Mouse (Mus musculus): ENCODE measurements at regions not wholly inside any gene's neighbourhood (a gene's known extent, or its start where the extent isn't known, plus 50 kb on each side); places are given as distances from the start of the nearest gene placed in this dataset.

DNA sequence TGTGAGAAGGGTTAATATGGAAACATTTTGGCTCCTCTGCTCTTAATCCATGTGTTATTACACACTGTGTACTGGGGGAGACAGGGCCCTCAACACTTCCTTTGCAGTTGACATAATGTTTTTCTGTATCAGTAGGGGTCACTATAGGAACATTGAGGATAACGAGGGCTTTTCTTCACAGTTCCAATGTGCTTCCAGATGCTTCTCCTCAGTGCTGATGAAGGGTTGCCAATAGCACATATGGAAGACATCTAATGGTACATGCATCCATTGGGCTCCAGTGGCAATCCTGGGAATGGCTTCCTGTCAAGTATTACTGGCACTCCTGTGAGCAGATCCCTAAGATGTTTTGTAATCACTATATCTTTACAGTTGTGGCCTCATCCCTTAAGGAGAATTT lies 62.1 kb downstream of the Naa11 start:
- no peak for ATAC-seq (ENCODE audit: insufficient number of reproducible peaks, low FRiP score, low TSS enrichment)

- no peak for ATAC-seq (ENCODE audit: insufficient number of reproducible peaks, low FRiP score, low TSS enrichment)
Observed at GRCm38 (mm10) chr5:97325831-97326230, 66.3 kb downstream of the Naa11 start.

DNA sequence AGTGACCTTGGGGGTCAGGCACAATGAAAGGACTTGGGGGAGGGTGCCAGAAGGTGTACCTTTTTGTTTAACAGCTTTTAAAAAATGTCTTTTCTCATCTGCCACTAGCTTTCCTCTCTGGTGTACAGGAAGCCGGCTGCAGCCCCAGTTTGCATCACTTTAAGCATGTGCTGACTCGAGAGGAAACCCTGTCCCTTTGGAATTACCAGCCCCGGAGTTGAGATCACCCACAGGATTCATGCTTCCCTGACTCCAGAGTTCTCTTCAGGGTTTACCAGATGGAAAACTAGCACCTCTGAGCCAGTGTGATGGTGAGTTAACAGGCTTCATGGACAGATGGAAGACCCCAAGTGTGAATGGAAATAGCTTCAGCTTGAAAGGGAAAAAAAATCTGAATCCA lies 68.3 kb downstream of the Naa11 start:
- ATAC-seq (ENCODE audit: insufficient number of reproducible peaks, low FRiP score, low TSS enrichment): no peak

GRCm38 (mm10) chr5:97319816-97320487 lies 72.2 kb downstream of the Naa11 start:
- no peak for ATAC-seq (ENCODE audit: insufficient number of reproducible peaks, low FRiP score, low TSS enrichment)

DNA sequence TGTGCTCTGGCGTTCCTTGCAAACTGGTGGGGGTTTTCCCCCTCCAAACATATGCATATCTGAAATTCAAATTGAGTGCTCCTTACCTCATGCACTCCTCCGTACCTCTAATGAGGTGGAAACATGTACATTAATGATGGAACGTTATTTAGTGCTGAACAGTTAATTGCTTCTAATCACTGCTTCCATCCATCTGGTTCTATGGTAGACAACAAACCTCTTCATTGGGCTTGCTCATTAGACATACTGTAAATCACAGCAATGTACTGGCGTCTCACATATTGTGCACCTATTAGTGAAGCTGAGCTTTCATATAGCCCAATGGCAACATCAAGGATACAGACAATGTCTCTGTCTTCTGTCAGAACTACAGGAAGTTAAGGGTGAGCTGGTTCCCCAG lies 85.3 kb downstream of the Naa11 start:
- no peak for ATAC-seq (ENCODE audit: insufficient number of reproducible peaks, low FRiP score, low TSS enrichment)

- ATAC-seq (ENCODE audit: insufficient number of reproducible peaks, low FRiP score, low TSS enrichment): no peak
Observed at GRCm38 (mm10) chr5:97304921-97305320, 87.3 kb downstream of the Naa11 start.

DNA sequence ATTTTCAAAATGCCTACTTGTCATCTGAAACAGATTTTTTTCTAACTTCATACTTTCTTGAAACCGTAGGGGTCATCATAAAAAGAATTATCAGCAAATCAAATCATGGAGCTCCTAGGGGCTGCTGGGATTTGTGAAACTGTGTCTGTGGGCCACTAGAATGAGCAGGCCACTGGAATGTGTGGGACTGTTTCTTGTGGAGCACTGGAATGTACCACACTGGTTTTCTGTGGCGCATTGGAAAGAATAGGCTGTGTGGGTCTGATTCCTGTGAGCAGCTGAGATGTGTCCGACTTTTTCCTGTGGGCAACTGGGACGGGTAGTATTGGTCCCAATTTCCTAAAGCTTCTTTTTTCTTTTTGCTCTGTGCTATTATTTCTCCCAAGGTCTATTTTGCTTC lies 90.6 kb downstream of the Naa11 start:
- no peak for ATAC-seq (ENCODE audit: insufficient number of reproducible peaks, low FRiP score, low TSS enrichment)

- ATAC-seq (ENCODE audit: insufficient number of reproducible peaks, low FRiP score, low TSS enrichment): peak; percentile 96
Observed at GRCm38 (mm10) chr5:97300861-97301260, 91.3 kb downstream of the Naa11 start.

- ATAC-seq (ENCODE audit: insufficient number of reproducible peaks, low FRiP score, low TSS enrichment): no peak
Observed at GRCm38 (mm10) chr5:97300114-97300840, 91.9 kb downstream of the Naa11 start.

DNA sequence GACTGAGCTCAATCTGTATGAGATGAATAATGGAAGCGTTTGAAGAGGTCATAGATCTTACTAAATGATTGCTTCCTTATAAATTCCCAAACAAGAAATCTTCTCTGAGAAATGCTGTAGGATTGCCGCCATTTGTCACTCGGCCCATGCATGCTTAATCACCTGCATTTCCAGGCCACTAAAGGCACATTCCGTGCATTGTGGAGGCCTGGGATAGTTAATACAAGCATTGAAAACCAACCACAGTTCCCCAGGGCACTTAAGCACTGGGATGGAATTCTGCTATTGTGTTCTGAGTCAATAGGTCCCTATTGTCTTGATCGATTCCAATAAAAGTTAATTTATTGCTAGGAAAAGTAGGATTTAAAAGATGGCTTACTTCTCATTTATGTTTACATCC lies 92.5 kb downstream of the Naa11 start:
- no peak for ATAC-seq (ENCODE audit: insufficient number of reproducible peaks, low FRiP score, low TSS enrichment)

DNA sequence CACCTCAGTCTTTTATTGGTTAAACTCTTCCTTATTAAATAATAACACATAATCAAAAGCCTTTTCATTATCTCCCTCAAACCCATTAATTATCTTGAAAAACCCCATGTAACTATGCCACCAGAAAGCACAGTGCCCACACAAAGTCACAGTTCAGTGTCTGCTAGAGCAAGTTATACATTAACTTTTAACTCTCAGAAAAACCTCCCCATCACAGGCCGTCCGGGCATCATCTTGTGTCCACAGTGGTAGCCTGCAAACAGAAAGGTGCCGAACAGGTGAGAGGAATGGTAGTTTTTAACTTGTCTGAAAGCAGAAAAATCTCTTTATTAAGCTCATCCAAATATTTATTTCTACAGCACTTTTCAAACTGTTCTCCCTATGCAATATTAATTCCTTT lies 96.0 kb downstream of the Naa11 start:
- no peak for ATAC-seq (ENCODE audit: insufficient number of reproducible peaks, low FRiP score, low TSS enrichment)

GRCm38 (mm10) chr5:97290166-97290681 lies 102.0 kb downstream of the Naa11 start:
- no peak for ATAC-seq (ENCODE audit: insufficient number of reproducible peaks, low FRiP score, low TSS enrichment)

DNA sequence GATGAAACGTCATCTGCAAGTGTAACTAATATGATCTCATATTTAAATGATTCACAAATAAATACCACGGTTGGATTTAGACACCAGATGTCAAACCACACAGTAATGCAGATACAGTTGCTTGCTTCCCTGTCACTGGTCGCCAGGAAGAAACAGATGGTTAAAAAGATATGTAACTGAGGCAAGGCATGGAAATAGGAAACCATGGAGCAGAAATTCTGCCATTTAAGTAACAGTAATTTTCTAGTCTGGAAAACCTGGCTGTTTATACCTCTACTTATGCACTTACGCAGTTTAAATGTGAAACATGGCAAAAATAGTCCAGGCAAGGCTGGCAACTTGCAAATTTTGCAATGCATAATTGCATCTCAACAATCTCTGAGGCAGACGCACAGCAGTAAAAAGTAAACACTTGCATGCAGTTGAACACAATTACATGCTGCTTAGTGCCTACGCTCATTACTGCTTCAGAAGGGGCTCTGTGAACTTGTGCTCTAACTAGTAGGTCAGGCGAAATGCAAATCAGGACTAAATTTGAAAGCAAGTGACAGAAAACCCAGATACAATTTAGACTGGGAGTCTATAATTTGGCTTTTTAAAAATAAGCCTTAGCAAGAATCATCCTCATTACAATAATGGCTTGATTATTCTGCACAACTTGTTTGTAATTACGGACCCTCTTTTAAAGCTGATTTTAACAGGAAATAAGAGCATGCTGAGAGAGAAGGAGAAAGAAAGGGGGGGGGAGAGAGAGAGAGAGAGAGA lies 102.6 kb downstream of the Naa11 start:
- no peak for ATAC-seq (ENCODE audit: insufficient number of reproducible peaks, low FRiP score, low TSS enrichment)

DNA sequence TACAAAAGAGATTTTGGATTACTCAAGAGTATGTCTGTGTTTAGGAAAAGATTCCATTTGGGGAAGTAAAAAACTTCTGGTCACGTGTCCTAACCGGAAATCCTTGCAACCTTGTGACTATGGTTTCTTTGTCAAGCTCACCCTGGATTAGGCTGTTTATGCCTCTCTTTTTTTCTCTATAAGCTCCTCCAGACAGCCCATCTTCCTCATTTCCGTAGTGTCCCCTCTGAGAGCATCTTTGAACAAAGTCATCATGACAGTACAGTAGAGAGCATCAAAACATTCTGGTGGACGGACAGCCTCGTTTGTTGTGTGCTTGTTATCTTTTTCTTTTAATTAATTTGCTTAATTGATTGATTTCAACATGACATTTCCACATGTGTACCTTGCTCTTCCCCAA lies 112.7 kb downstream of the Naa11 start:
- ATAC-seq (ENCODE audit: insufficient number of reproducible peaks, low FRiP score, low TSS enrichment): no peak

- ATAC-seq (ENCODE audit: insufficient number of reproducible peaks, low FRiP score, low TSS enrichment): no peak
Observed at GRCm38 (mm10) chr5:97277795-97278572, 114.2 kb downstream of the Naa11 start.

GRCm38 (mm10) chr5:97276724-97277123 lies 115.5 kb downstream of the Naa11 start:
- no peak for ATAC-seq (ENCODE audit: insufficient number of reproducible peaks, low FRiP score, low TSS enrichment)

GRCm38 (mm10) chr5:97264666-97265065 lies 127.5 kb downstream of the Naa11 start:
- 0 out of 2 replicates have a peak, but pooled peaks have one; percentile 26 for ATAC-seq (ENCODE audit: insufficient number of reproducible peaks, low FRiP score, low TSS enrichment)

DNA sequence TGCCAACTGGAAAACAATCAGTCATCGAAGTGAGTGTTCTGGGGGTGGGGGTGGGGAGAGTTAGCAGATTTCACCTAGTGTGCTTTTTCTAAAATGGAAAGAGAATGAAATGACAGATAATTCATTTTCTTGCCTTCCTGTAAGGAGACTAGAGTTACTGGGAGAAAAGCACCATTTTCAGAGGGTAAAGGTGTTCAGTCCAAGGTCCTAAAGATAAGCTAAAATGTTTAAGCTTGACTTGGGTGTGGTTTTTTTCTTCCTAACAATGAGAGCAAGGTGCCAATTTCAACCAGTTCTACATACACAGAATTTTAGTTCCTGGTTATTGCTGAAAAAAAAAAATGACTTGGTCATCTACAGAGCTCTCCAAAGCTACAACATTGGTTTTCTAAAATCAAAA lies 135.1 kb downstream of the Naa11 start:
- ATAC-seq (ENCODE audit: insufficient number of reproducible peaks, low FRiP score, low TSS enrichment): no peak

GRCm38 (mm10) chr5:97256445-97257060 lies 135.6 kb downstream of the Naa11 start:
- ATAC-seq (ENCODE audit: insufficient number of reproducible peaks, low FRiP score, low TSS enrichment): no peak

DNA sequence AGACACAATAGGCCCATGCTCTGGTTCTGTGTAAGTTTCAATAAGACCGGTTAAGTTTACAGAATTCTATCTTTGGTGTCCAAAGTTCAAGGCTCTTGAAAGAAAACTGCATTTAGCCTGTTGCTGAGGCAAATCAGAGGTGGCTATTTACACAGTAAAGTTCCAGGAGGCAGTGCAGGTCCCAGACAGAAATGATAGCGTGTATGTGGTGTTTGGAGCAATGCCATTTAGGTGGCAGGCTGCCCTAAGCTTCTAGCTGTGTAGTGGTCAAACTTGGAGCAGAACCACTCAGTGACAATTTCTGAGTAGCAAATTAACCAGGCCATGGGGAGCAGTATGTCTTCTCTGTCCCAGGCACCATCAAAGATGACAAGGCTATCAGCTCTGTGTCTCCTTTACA lies 125.5 kb upstream of the Paqr3 start:
- ATAC-seq (ENCODE audit: insufficient number of reproducible peaks, low FRiP score, low TSS enrichment): no peak
